Mouse (Mus musculus) heart, adult 18-20 months (tissue): ENCODE measurements around the gene Hist1h2ai. TPM values are rescaled to one million over a fixed set of nuclear protein-coding genes. Genes with fewer than 3 reads are reported as not detected.

Experiments used
- DNase-seq, 2 experiments: peaks; one replicate each; pipeline ENCODE4 v3.0.0; 2021 to 2022; ENCODE audit warnings: mixed read lengths in 1 of 2
- total RNA-seq, 2 experiments: library from RNA; stranded (reverse); gene quantifications; 2 replicates each; pipeline ENCODE4 v1.2.3; 2021

The Hist1h2ai gene
- total RNA-seq, 2 experiments from 2014 or later = 4.0 to 15.4 TPM

DNA sequence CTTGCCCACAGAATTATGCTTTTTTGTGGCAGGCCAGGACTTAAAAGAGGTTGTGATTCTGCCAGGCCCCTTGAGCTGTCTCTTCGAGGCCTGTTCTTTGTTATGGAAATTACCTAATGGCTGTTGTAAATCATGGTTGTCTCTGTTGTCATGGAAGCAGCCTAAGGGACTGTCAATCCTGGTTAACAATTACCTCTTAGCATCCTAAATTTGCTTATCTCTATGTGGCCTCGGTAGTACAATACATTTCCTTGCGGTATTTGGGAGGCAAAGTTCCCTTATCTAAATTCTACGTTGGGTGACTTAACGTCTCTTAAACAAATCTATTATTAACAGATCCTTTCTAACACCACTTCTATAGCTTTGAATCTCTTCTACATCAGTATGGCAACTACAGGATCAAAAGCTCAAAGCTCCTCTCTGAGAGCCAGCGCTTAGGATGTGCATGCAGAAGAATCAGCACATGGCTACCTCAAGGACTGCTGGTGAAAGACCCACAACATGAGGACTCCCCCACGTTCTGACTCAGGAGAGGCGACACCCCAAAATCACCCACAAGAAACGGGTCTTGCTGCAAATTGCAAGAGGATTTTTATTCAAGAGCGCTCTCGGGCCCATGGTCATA is 11.8 kb downstream of the Hist1h2ai start:
- DNase-seq = no peak

DNA sequence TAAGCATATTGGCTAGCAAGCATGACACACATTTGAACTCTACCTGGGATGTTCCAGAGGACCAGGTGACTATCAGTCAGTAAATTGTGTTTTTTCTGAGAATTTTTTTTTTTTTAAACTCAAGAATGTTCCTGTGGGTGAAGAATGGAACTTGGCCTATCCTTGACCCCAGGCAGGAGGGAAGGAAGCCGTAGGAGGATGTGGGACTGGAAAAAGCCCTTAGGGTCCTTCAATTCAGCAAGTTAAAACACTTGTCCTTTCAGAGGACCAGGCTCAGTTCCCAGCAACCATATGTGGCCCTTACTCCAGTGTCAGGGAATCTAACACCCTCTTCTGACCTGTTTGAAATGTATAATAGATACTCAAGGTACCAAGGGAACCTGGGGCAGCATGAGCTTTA is 13.3 kb downstream of the Hist1h2ai start:
- DNase-seq = no peak

DNA sequence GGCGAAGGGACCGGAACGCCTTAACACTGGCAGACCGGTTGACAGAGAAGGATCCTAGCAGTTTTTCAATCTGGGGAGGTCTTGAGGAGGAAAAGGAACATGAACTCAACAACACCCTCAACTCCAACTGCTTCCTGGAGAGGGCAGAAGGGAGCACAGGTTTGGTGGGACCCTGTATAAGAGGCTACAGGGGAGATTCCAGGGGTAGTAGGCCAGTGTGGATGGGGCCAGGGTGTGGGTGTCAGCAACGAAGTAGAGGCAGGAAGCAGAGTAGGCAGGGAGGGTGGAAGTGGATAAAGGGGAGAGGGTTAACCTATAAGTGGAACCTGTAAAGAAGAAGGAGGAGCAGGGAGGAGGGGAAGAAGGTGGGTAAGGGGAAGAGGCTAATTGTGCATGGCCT is 17.2 kb downstream of the Hist1h2ai start:
- DNase-seq = no peak

DNA sequence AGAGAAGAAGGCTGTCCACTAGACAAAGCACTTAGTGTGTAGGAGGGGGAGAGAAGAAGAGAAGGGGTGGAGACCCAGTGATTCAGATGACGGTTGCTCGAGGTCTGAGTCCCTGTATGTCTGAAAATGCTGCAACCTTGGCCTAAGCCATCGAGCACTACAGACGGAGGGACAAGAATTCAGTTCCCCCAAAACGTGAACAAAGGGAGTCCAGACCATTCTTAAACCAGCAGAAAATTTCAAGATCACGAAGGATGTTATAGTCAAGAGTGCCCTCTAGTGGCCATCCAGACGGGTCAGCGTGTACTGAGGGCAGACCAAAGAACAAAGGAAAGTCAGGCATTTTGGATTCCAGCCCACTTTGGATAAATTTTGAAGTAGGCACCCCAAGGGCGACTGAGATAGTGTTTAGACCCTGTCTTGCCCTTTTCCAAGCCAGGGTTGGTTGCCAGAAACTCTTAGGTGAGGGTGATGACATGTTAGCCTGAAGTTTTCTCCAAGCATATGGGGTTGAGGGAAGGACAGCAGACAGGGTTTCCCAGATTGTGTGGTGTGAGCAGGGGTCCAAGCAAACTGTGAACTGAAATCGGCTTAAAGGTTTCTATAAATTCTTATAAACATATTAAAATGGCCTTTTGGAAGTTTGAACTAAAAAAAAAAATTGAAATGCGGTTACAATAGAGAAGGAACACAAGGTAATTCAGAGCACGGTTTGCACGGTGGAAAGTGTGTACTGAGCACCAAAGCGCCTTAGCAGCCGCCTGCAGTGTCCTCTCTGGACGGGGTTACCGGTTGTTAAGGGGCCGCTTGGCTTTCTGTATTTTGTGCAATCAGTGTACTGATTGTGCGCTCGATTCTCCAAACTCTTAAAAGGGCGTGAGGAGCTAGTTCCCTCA is 18.0 kb downstream of the Hist1h2ai start:
- peak; percentile 84 to 89 for DNase-seq

DNA sequence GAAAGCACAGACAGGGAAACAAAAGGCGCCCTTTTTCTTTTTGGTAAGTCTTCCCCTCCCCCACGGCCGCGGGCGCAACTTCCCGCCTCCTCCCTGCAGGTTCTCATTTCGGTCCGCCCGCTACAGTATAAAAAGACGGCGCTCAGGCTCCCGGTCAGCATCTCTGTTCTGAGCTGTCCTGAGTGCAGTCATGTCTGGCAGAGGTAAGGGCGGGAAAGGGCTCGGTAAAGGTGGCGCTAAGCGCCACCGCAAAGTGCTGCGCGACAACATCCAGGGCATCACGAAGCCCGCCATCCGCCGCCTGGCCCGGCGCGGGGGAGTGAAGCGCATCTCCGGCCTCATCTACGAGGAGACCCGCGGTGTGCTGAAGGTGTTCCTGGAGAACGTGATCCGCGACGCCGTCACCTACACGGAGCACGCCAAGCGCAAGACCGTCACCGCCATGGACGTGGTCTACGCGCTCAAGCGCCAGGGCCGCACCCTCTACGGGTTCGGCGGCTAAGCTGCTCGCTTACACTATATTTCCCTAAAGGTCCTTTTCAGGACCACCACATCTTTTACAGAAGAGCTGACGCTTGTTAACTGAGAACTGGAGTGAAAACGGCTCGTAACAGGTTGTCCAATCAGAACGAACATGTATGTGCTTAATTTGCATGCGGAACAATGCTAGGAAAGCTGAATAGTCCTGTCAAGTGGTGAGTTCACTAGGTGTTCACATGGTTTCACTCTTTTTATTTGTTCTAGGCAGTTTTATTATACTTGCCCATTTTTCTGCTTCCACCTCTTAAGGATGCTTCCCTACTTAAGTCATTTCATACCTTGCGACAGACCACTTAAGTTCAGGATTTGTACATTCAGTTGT is 18.9 kb downstream of the Hist1h2ai start, which contains the start of gene Hist1h4j:
TSS of gene Hist1h4j (plus strand) at position 159 of the 862 bp plus-strand sequence.
- peak; percentile 65 to 69 for DNase-seq

DNA sequence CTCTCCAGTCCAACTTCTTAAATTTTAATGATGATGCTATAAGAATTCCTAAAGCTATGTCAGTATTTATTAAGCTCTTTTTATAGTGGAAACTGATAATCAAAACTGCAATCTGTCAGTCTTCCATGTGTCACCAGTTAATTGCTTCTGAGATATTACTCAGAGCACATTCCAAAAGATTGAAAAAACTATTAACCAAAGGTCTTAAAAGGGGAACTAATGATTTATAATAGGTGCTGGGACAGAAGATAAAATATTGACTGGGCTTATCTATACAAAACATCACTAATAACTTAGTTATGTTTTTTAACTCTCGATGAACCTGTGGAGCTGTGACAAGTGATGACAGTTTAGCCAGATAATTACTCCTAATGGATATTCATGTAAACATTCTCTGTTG is 28.8 kb downstream of the Hist1h2ai start:
- no peak for DNase-seq

DNA sequence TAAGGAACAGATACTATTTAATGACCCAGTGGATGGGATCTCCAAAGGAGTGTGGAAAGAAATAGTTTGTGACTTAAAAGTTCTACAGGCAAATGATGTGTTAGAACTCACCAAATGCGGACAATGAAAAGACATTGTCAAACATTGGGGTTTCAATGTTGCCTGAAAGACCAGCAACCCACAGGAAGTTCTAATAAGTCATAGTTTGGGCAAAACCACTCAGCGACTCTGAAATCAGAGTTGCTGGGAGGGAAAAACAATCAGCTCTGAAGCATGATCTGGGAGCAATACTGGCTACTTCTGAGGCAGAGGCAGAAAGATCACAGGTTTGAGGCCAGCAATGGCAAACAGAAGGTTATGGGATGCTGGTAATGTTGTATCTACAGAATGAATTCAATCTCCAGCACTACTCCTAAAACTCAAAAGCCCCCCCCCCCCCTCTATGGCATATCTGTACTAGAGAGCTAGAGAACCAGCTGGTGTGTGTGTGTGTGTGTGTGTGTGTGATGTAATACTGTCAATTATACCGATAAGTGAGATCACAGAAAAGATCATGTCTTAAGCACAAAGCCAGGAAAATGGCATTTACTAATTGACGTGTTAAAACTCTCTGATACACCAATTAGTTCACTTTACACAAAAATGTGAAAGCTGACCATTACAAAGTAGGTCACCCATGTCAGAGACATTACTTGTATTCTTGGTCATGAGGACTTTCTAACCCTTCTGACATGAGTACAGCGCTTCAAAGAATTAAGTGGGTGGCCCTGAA is 33.4 kb downstream of the Hist1h2ai start:
- DNase-seq = no peak

DNA sequence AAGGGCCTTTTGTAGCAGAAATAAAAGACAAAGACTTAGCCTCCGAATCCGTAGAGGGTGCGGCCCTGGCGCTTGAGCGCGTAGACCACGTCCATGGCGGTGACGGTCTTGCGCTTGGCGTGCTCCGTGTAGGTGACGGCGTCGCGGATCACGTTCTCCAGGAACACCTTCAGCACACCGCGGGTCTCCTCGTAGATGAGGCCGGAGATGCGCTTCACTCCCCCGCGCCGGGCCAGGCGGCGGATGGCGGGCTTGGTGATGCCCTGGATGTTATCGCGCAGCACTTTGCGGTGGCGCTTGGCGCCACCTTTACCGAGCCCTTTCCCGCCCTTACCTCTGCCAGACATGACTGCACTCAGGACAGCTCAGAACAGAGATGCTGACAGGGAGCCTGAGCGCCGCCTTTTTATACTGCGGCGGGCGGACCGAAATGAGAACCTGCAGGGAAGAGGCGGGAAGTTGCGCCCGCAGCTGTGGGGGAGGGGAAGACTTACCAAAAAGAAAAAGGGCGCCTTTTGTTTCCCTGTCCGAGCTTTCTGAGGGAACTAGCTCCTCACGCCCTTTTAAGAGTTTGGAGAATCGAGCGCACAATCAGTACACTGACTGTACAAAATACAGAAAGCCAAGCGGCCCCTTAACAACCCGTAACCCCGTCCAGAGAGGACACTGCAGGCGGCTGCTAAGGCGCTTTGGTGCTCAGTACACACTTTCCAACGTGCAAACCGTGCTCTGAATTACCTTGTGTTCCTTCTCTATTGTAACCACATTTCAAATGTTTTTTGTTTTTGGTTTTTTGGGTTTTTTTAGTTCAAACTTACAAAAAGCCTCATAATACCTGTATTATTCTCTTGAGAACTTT is 34.2 kb downstream of the Hist1h2ai start, which contains the start of gene Hist1h4k:
TSS of gene Hist1h4k (minus strand) at position 347 of the 859 bp plus-strand sequence.
- peak; percentile 88 to 90 for DNase-seq

DNA sequence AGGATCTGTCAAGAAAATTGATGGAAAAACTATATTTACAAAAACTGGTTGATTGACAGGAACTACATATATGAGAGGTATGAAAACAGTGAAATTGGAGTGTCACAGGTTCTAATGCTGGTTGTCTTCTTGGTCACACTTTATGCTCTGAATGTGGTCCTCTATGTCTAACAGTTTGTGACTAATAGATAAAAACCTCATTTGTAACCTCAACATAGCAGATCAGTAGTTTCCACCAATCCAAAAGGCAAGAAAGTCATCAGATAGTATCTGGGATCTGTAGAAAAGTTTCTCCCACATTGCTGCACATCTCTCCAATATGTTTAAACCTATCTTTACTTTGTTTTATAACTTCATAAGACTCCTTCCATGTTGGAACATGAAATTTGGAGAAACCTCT is 35.2 kb downstream of the Hist1h2ai start:
- DNase-seq = no peak

DNA sequence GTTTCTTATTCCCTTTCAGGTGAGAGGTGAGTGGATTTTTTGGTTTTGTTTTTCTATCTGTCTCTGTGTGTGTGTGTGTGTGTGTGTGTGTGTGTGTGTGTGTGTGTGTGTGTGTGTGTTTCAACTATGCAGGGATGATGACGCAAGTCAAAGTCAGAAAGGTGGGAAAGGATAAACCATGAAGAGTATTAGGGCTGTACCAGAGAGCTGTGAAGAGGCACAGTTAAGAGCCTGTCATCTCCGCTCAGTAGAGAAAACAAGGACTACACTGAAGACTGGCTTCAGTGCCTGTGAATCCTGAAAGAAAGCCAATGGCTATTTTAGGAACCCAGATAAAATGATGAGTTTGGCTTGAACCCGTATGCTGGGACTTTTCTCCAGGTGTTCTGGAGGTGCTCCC is 35.6 kb downstream of the Hist1h2ai start:
- no peak for DNase-seq

DNA sequence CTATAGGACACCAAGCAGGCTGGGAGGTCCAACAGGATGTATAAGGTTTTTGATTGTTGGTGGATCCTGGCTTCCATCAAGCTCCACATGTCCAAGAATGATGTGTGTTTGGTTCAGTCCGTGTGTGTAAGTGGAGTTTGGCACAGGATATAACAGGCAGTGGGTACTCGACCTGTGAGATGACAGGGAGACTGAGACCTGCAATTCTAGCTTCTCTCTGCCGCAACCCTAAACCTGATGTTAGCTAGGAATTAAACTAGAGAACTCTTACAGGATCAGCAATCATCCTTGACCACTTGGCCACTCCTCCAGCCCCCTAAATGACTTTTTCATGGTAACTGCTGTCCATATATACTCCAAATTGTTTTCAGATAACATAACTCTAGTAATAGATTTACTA is 36.1 kb downstream of the Hist1h2ai start:
- no peak for DNase-seq

DNA sequence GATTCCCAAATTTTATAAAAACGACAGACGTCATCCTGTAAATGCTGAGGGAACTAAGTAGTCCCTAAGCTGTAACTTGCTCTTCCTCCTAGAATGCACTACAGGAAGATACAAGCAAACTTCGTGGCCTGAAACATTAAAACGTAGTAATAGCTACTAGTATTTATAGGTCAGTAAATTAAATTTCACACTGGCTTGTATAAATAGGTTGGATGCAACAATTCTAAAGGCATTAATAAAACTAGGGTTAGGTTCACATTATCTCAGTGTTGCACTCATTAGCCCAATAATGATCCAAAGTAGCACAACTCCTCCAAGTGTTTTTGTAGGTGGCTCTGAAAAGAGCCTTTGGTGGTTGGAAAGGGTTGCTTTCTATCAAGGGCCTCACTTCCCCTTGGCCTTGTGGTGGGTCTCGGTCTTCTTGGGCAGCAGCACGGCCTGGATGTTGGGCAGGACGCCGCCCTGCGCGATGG is 36.9 kb downstream of the Hist1h2ai start:
- DNase-seq = no peak

DNA sequence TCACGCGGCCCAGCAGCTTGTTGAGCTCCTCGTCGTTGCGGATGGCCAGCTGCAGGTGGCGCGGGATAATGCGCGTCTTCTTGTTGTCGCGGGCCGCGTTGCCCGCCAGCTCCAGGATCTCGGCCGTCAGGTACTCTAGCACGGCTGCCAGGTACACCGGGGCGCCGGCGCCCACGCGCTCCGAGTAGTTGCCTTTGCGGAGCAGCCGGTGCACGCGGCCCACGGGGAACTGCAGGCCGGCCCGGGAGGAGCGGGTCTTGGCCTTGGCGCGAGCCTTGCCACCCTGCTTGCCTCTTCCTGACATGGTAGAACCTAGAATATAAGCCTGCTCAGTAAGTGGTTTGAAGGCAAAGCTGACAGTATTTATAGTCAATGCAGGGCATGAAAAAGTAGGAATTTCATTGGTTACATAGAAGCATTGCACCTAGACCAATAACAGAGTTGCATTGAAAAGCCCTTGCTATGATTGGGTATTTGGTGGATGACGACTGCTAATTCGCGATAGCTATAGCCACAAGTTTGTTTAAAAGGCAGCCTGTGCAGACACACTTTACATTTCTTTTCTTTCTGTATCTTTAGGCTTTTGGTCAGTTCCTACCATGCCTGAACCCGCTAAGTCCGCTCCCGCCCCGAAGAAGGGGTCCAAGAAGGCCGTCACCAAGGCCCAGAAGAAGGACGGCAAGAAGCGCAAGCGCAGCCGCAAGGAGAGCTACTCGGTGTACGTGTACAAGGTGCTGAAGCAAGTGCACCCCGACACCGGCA is 37.5 kb downstream of the Hist1h2ai start, which contains the start of the genes Hist1h2ak and Hist1h2bn:
TSS of gene Hist1h2ak (minus strand) at position 304 of the 762 bp plus-strand sequence.
TSS of gene Hist1h2bn (plus strand) at position 600 of the 762 bp plus-strand sequence.
- DNase-seq = peak; percentile 75 to 84

DNA sequence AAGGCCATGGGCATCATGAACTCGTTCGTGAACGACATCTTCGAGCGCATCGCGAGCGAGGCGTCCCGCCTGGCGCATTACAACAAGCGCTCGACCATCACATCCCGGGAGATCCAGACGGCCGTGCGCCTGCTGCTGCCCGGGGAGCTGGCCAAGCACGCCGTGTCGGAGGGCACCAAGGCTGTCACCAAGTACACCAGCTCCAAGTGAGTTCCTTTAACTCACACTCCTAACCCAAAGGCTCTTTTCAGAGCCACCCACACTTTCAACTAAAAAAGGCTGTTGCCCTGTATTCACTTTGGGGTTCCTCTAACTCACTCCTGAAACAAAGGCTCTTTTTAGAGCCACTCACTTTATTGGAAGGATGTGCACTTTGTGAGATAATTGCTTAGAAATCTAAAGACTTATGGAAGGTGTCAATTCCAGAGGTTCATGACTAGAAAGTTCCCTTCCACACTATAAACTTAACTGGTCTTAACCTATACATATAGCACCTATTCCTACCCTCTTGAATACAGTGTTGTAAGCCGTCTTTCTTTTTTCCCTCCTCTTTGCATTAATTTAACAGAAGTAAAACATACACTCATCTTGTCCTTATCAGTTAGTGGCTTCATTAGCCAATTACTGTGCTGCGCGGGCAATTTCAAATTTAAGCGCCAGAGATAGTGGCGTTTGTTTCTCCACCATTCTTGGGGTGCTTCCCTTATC is 38.2 kb downstream of the Hist1h2ai start:
- DNase-seq = peak in 1 of 2 experiments; percentile 31

DNA sequence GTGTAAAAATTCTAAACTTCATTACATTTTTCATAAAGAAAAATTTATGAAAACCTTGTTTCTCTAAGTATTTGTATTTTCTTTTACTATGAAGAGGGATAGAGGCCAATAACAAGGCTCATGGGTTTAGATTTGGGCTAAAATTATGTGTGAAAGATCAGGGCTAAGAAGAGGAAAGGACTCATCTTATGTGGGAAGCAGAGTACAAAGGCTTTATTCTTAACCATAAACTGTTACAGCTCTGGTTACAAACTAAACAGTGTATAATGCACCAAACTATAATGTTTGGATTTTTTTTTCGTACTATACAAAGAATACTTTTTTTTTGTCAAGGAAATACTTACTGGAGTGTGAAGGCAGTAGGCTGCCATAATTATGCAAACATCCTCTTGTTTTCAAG is 39.5 kb downstream of the Hist1h2ai start:
- DNase-seq = no peak
